ENCODE assay signal across 8 mouse cellular contexts in genomic region chr6:97486813-97487361, GRCm38 (mm10).
A peak's percentile ranks its signal among the peaks of the same experiment; 100 is the strongest.
DNase-seq lines count a peak whose midpoint lies in the region; ATAC-seq and TF ChIP-seq lines count a peak whose summit lies in the region.

No protein-coding gene starts in this region.

- H3K36me3 ChIP-seq in megakaryocyte, embryonic 14.5 days (replicated peaks; ENCODE audit: low read length), result no peaks in the 10 kb centered on the region
- H3K36me3 ChIP-seq in heart, embryonic 13.5 days, result no peaks in the 10 kb centered on the region
- no peaks in the 10 kb centered on the region for H3K36me3 ChIP-seq in limb, embryonic 10.5 days

- no peak for TF ChIP-seq CTCF in olfactory bulb, adult 2 months (IDR thresholded peaks at IDR 0.05; ENCODE audit: insufficient read depth, low read depth, low read length)

- peak overlapping the region; percentile 80 for H3K9ac ChIP-seq in heart, embryonic 13.5 days

- peak overlapping the region; percentile 92 for H3K4me3 ChIP-seq in megakaryocyte, embryonic 14.5 days (replicated peaks)
- peak overlapping the region; percentile 62 for H3K4me3 ChIP-seq in heart, embryonic 13.5 days
- peak overlapping the region; percentile 63 for H3K4me3 ChIP-seq in limb, embryonic 10.5 days
- peak overlapping the region; percentile 56 for H3K4me3 ChIP-seq in olfactory bulb, adult 2 months (ENCODE audit: insufficient read depth, low read depth, low read length)

- peaks cover 61% of the 10 kb centered on the region for H3K27me3 ChIP-seq in megakaryocyte, embryonic 14.5 days (replicated peaks)
- peaks cover 18% of the 10 kb centered on the region; the same call in 1 of the 2 replicates for H3K27me3 ChIP-seq in heart, embryonic 13.5 days (replicated peaks)
- H3K27me3 ChIP-seq in limb, embryonic 10.5 days (ENCODE audit: low read depth, poor library complexity, severe bottlenecking), result peaks cover 38% of the 10 kb centered on the region

- peaks cover 18% of the 10 kb centered on the region for H3K4me1 ChIP-seq in megakaryocyte, embryonic 14.5 days
- peaks cover 20% of the 10 kb centered on the region for H3K4me1 ChIP-seq in heart, embryonic 13.5 days
- peaks cover 27% of the 10 kb centered on the region for H3K4me1 ChIP-seq in limb, embryonic 10.5 days
- H3K4me1 ChIP-seq in olfactory bulb, adult 2 months (ENCODE audit: control insufficient read depth, insufficient read depth, low read length), result peaks cover 15% of the 10 kb centered on the region

- no peak for DNase-seq in limb, embryonic 10.5 days (ENCODE audit: low spot score)
- no peak for DNase-seq in urinary bladder, postnatal 10 days (ENCODE audit: low spot score)
- no peak for DNase-seq in adrenal gland, postnatal 25 days

- no peak for TF ChIP-seq POLR2A in olfactory bulb, adult 2 months (IDR thresholded peaks at IDR 0.05; ENCODE audit: insufficient read depth, low read depth, low read length)

- H3K27ac ChIP-seq in heart, embryonic 13.5 days (replicated peaks), result no peak overlapping the region
- no peak overlapping the region for H3K27ac ChIP-seq in limb, embryonic 10.5 days
- no peak overlapping the region for H3K27ac ChIP-seq in olfactory bulb, adult 2 months (ENCODE audit: insufficient read depth, low read depth, low read length)

- peak overlapping the region; percentile 100 for H3K4me2 ChIP-seq in heart, embryonic 13.5 days

- peaks cover 5% of the 10 kb centered on the region; the same call in 1 of the 2 replicates for H3K9me3 ChIP-seq in megakaryocyte, embryonic 14.5 days
- no peaks in the 10 kb centered on the region for H3K9me3 ChIP-seq in heart, embryonic 13.5 days
- H3K9me3 ChIP-seq in limb, embryonic 10.5 days (replicated peaks), result no peaks in the 10 kb centered on the region

- WGBS in heart, embryonic 13.5 days, result 13% methylated on average over 11 of the region's 11 CpGs
- 17% methylated on average over 11 of the region's 11 CpGs for WGBS in limb, embryonic 10.5 days
- WGBS in olfactory bulb, adult 2 months, result 24% methylated on average over 11 of the region's 11 CpGs

- no peak for ATAC-seq in megakaryocyte, adult 5-6 weeks (ENCODE audit: poor library complexity, severe bottlenecking)
- no peak for ATAC-seq in heart, embryonic 13.5 days (ENCODE audit: extremely low read depth, insufficient number of reproducible peaks, low FRiP score, low TSS enrichment)
- ATAC-seq in inflammation-experienced regulatory T-cells, adult 6 months, result no peak
